Mouse (Mus musculus) heart, adult 2 months (tissue): ENCODE measurements around the gene Ap1g2.

Source experiments
- CTCF ChIP-seq: fragments of 200-600 bp; IDR thresholded peaks from 2 replicates; pipeline ENCODE4 v1.8.1; 2022; ENCODE audit warnings: antibody characterized with exemption, mild to moderate bottlenecking, moderate library complexity
- EP300 ChIP-seq: fragments of 200-500 bp; IDR thresholded peaks from 2 replicates; pipeline ENCODE4 v1.6.1; 2011; ENCODE audit warnings: low read depth, low read length, control low read depth; ENCODE audit not compliant: insufficient read depth
- POLR2A ChIP-seq: fragments of 200-500 bp; IDR thresholded peaks from 2 replicates; pipeline ENCODE4 v1.6.1; 2011; ENCODE audit warnings: mild to moderate bottlenecking, low read depth, low read length, control low read depth; ENCODE audit not compliant: insufficient read depth

DNA sequence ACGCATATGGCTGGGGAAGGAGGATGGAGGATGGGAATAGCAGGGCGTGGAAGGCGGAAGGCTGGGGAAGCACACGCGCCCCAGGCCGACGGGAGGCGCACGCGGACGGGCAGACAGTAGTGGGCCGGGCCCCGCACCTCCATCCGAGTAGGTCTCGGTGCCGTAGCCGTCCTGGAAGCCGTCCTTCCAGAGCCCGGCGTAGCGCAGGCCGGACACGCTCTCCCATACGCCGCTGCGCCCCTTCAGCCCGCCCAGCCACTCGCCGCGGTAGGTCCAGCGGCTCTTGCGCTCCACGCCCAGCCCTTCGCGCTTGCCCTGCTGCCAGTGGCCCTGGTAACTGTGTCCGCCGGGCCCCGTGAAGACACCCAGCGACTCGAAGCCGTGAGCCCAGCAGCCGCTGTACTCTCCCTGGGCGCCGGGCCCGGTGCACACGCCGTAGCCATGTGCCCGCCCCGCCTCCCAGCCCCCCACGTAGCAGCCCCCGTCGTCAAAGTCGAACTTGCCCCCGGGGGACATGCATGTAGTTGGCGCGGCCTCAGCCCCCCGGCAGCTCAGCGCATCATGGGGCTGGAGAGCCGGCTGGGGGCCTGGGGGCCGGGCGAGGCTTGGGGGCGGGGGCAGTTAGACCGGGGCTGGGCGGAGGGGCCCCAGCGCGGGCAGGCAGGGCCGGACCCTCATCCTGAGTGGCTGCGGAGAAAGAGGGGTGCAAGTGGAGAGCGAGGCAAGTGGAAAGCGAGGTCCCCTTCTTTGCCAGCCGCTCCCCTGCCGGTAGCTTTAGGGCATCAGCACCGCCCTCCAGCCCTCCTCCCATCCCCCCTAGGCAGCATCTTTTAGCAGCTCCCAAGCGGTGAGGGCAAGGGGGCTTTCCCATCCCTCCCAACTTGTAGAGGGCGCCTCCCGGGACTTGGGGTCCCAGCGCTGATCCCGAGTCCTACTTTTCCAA lies 8.6 kb upstream of the Ap1g2 start:
- peak; percentile 27; the same call in 1 of the 2 replicates for TF ChIP-seq CTCF
- no peak for TF ChIP-seq POLR2A
- TF ChIP-seq EP300: no peak
